Mouse (Mus musculus) cerebellum, adult 9-11 months (tissue): ENCODE results near the gene Soat1.
"Not testable (repeated sequence)": the region's sequence is repeated elsewhere in the genome, so short reads cannot be mapped to it uniquely, and the experiment has no call there.

Experiments
- DNase-seq: peaks from one replicate; pipeline ENCODE4 v3.0.0; 2022

Gene Soat1

GRCm38 (mm10) chr1:156422856-156423255 lies 51.3 kb downstream of the Soat1 start:
- DNase-seq, result no peak

GRCm38 (mm10) chr1:156420671-156421297 lies 53.3 kb downstream of the Soat1 start, which contains the start of gene Axdnd1:
Gene Axdnd1 (minus strand): TSS chr1:156421159.
- peak; percentile 86 for DNase-seq

GRCm38 (mm10) chr1:156418170-156418569 lies 56.0 kb downstream of the Soat1 start:
- no peak for DNase-seq

GRCm38 (mm10) chr1:156408521-156408920 lies 65.6 kb downstream of the Soat1 start:
- no peak for DNase-seq

- no peak for DNase-seq
Observed at GRCm38 (mm10) chr1:156408004-156408403, 66.1 kb downstream of the Soat1 start.

GRCm38 (mm10) chr1:156403251-156403650 lies 70.9 kb downstream of the Soat1 start:
- peak; percentile 31 for DNase-seq

GRCm38 (mm10) chr1:156402491-156402890 lies 71.6 kb downstream of the Soat1 start:
- DNase-seq, result no peak

- not testable (repeated sequence) for DNase-seq
Observed at GRCm38 (mm10) chr1:156400159-156400558, 74.0 kb downstream of the Soat1 start.

GRCm38 (mm10) chr1:156393148-156393547 lies 81.0 kb downstream of the Soat1 start:
- DNase-seq, result no peak

GRCm38 (mm10) chr1:156386880-156387279 lies 87.3 kb downstream of the Soat1 start:
- no peak for DNase-seq

- no peak for DNase-seq
Observed at GRCm38 (mm10) chr1:156386232-156386631, 87.9 kb downstream of the Soat1 start.

- DNase-seq, result no peak
Observed at GRCm38 (mm10) chr1:156381217-156381616, 92.9 kb downstream of the Soat1 start.
